Mouse (Mus musculus) small intestine, adult 2 months (tissue): Measurements from ENCODE around the gene Trim46.

Experiments
- CTCF ChIP-seq: fragments of 200-500 bp; IDR thresholded peaks from 2 replicates; pipeline ENCODE4 v1.5.1; 2012; ENCODE audit warnings: low read depth, mild to moderate bottlenecking, control low read depth, inconsistent platforms, low read length, moderate library complexity, mixed read lengths; ENCODE audit not compliant: insufficient replicate concordance, insufficient read length; ENCODE audit errors: extremely low read depth
- POLR2A ChIP-seq: fragments of 200-500 bp; IDR thresholded peaks from 2 replicates; pipeline ENCODE4 v1.6.1; 2012; ENCODE audit warnings: low read depth, mild to moderate bottlenecking, control low read depth, inconsistent platforms, low read length, moderate library complexity

DNA sequence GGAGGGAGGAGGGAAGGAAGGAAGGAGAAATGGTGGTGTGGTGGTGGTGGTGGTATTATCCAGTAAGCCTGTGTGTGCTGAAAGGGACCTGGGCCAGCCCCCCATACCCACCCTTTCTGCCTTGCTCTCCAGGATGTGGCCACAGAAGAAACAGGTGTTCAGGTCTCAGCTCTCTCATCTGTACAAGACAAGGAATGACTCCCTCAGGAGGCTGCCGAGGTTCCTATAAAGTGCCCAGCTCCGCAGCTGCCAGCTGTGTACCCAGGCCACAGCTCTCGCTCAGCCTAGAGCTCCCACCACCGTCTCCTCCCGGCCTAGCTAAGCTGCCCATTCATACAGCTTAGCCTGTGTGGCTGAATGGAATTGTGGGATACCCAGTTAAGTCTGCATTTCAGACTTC, 46.2 kb upstream of the Trim46 start:
- TF ChIP-seq CTCF (no peak), POLR2A (no peak)
